Mouse (Mus musculus) heart, postnatal 10 days (tissue): Measurements from ENCODE around the gene 3110070M22Rik. TPM values are rescaled to one million over a fixed set of nuclear protein-coding genes. Genes with fewer than 3 reads are reported as not detected.
"Not testable (repeated sequence)": the region's sequence is repeated elsewhere in the genome, so short reads cannot be mapped to it uniquely, and the experiment has no call there.

Experiments used
- DNase-seq, 2 experiments: peaks; one replicate each; pipeline ENCODE4 v3.0.0; 2021
- intact Hi-C: fragments of 180-260 bp; cut with DNase I; formaldehyde crosslinking; loops from one replicate; pipeline ENCODE4 v1.15.1; 2025
- total RNA-seq, 2 experiments: library from RNA; stranded (reverse); gene quantifications; 2 replicates each; pipeline ENCODE4 v1.2.3; 2021

The 3110070M22Rik gene
- 1 to 10 TPM; 1.3 to 1.8 TPM for total RNA-seq

DNA sequence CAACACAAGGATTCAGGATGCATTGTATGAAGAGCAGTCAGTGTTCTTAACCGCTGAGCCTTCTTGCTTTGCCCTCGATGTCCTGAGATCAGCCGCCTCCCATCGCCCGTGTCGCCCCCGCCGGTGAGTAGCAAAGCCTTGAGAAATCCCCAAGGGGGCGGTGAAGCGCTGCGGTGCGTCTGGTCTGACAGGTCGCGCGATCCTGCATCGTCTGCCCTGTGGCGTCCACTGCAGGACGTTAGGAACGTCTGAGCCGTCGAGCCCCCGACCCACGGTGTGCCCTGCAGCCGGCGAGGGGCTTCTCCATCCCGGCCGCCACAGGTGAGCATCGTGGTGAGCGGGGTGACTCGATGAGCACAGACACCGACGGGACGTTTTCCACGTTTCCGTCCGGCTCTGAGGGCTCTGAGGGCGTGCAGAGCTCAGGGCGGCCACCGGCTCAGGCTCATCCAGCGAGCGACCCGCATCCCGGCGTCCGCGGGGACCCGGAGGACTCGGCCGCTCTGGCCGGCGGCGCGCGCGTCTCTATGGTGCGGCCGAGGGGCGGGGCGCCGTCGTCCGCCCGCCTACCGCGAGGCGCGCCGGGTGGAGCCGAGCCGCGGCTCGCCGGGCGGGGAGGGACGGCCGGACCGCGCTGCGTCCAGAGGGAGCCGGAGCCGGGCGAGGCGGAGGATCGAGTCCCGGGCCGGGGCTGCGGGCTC lies at the start of gene 3110070M22Rik, which contains the start of gene Tmem267:
TSS of gene 3110070M22Rik (minus strand) at position 504 of the 701 bp plus-strand sequence.
TSS of gene Tmem267 (plus strand) at position 160 of the 701 bp plus-strand sequence.
- DNase-seq = peak; percentile 87 to 89
- intact Hi-C loops = loop anchor here (1.0 kb wide), 1 partner anchor 26 kb away; the partner anchor contains the start of gene 4833420G17Rik

DNA sequence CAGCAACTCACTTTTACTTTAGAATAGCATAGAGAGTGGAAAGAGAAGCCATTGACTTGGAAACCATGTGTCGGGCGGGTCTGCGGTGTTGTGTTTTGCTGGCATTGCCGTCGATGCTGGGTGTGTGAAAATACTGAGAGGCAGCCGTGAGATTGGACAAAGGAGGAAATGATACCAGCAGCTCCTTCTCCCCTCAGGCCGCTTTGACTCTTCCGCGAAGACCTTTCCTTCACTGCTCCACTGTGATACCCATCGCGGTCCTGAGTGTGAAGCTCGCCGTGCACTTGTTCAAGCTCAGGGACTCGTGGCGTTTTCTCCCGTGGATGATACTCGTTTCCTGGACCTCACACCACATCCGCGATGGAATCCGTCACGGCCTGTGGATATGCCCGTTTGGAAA lies 6.8 kb upstream of the 3110070M22Rik start:
- not testable (repeated sequence) for DNase-seq

GRCm38 (mm10) chr13:119492083-119492482 lies 3.9 kb upstream of the 3110070M22Rik start:
- DNase-seq, intact Hi-C loops: not testable (repeated sequence)

More for the DNA sequence above, 6.8 kb upstream of the 3110070M22Rik start:
- intact Hi-C loops = not testable (repeated sequence)

DNA sequence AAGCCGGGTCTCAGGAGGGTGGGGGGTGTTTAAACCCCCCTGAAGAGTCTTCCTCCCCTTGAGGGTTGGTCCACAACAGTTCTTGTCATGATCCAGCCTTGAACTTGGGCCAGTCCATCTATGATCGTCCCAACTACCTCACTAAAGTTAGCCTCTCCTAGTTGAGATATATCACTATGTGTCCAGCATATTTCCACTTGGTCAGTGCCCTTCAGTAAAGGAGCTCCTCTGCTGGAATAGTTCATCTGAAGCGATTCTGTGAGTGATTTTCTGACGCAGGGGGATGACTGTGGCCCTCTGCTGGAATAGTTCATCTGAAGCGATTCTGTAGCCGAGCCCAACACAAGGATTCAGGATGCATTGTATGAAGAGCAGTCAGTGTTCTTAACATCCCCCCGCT lies 829 bp downstream of the 3110070M22Rik start:
- DNase-seq = no peak
- intact Hi-C loops = loop anchor here (1.0 kb wide), 1 partner anchor 25 kb away; the partner anchor contains the start of gene 4833420G17Rik

DNA sequence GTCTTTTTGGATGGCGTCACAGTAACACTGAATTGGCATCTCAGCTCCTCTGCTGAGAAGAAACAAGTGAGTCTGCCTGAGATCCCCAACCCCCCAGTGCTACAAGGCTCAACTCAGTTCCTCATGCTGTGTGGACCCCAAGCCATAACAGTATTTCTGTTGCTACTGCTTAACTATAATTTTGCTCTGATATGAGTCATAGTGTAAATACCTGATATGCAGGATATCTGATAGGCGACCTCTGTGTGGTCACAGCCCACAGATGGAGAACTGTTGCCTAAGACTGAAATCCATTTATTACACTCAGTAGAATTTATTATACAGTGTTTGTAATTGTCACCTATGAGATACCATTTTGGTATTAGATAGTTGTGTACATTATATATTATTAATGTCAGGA lies 10.4 kb downstream of the 3110070M22Rik start:
- no peak for DNase-seq
- intact Hi-C loops = no loop called here

GRCm38 (mm10) chr13:119476631-119477030 lies 11.6 kb downstream of the 3110070M22Rik start:
- DNase-seq = no peak
- intact Hi-C loops = no loop called here

- intact Hi-C loops = loop anchor here (1.0 to 5.0 kb wide), 3 partner anchors 24 to 71 kb away; partner anchors contain the start of gene Paip1
- DNase-seq = peak; percentile 91 to 95
These were observed 25.3 kb downstream of the 3110070M22Rik start, which contains the start of gene 4833420G17Rik for GRCm38 (mm10) chr13:119462596-119463560. 4833420G17Rik (plus strand) TSS chr13:119462768.

GRCm38 (mm10) chr13:119461900-119462595 lies 26.1 kb downstream of the 3110070M22Rik start:
- intact Hi-C loops = loop anchor here (1.0 to 5.0 kb wide), 3 partner anchors 25 to 70 kb away; partner anchors contain the start of gene Paip1
- peak in 1 of 2 experiments; percentile 21 for DNase-seq

GRCm38 (mm10) chr13:119456342-119456741 lies 31.8 kb downstream of the 3110070M22Rik start:
- no peak for DNase-seq
- intact Hi-C loops = no loop called here

GRCm38 (mm10) chr13:119455082-119455481 lies 33.1 kb downstream of the 3110070M22Rik start:
- no peak for DNase-seq
- intact Hi-C loops = no loop called here

GRCm38 (mm10) chr13:119453563-119453962 lies 34.6 kb downstream of the 3110070M22Rik start:
- intact Hi-C loops = no loop called here
- DNase-seq = no peak

GRCm38 (mm10) chr13:119442244-119442643 lies 45.9 kb downstream of the 3110070M22Rik start:
- DNase-seq = no peak
- intact Hi-C loops = no loop called here

Other genes starting within 250 kb of the 3110070M22Rik start
- 100 to 1,000 TPM; 101 to 121 TPM for gene Paip1, start 59.8 kb downstream of the 3110070M22Rik start, total RNA-seq
- 10 to 100 TPM; 13.6 to 15.2 TPM for gene 4833420G17Rik, start 25.6 kb downstream of the 3110070M22Rik start, total RNA-seq
- 1 to 10 TPM; 7.9 to 8.3 TPM for gene Tmem267, start 344 bp downstream of the 3110070M22Rik start, total RNA-seq
- under 1 TPM in 1 of 2 experiments, not detected in 1; 0.20 TPM for gene Ccl28, start 135.4 kb upstream of the 3110070M22Rik start, total RNA-seq
- 10 to 100 TPM; 71.1 to 73.3 TPM for gene Hmgcs1, start 202.0 kb upstream of the 3110070M22Rik start, total RNA-seq